ENCODE assay signal across 10 mouse cellular contexts in genomic region chr7:142850681-142851080, GRCm38 (mm10).
A peak's percentile ranks its signal among the peaks of the same experiment; 100 is the strongest.
DNase-seq lines count a peak whose midpoint lies in the region; ATAC-seq lines count a peak whose summit lies in the region.
"Had no signal": no experiment of that assay in that cellular context is flagged by ENCODE, and none has a peak within 500 bp of the region (broad histone marks: within the 10 kb centered on the region; RNA-seq: fewer than 3 reads in every experiment).

No protein-coding gene starts in this region.

- H3K36me3 ChIP-seq in hindbrain, embryonic 10.5 days, result no peaks in the 10 kb centered on the region
- no peaks in the 10 kb centered on the region for H3K36me3 ChIP-seq in hindbrain, embryonic 16.5 days (ENCODE audit: control insufficient read depth, insufficient read depth, low read length)
- H3K36me3 ChIP-seq: embryonic facial prominence, embryonic 15.5 days had no signal

- peak; percentile 43 for DNase-seq in hindbrain, embryonic 10.5 days (ENCODE audit: low spot score)
- DNase-seq in CD4-positive helper T cell, adult 2 months (ENCODE audit: low read depth, low spot score), result peak; percentile 56
- peak; percentile 72 for DNase-seq in ZHBTc4 (ENCODE audit: low read depth, low spot score)
- DNase-seq in embryo, embryonic 9.5 days (ENCODE audit: extremely low spot score), result peak; percentile 68
- peak; percentile 13 for DNase-seq in large intestine, adult 2 months (ENCODE audit: low read depth, low spot score)
- DNase-seq in urinary bladder, postnatal 4 days (ENCODE audit: low spot score in 2 of 2), result no peak

- WGBS in hindbrain, embryonic 10.5 days, result 22% methylated on average over 6 of the region's 6 CpGs
- 20% methylated on average over 6 of the region's 6 CpGs for WGBS in hindbrain, embryonic 16.5 days
- WGBS in large intestine, adult 2 months, result 8% methylated on average over 6 of the region's 6 CpGs

- H3K9me3 ChIP-seq in hindbrain, embryonic 10.5 days, result no peaks in the 10 kb centered on the region
- no peaks in the 10 kb centered on the region for H3K9me3 ChIP-seq in hindbrain, embryonic 16.5 days (ENCODE audit: control insufficient read depth, low read length)
- H3K9me3 ChIP-seq: embryonic facial prominence, embryonic 15.5 days; megakaryocyte, embryonic 14.5 days had no signal

- no peak overlapping the region for H3K4me3 ChIP-seq in hindbrain, embryonic 10.5 days
- no peak overlapping the region for H3K4me3 ChIP-seq in hindbrain, embryonic 16.5 days (ENCODE audit: low read length)
- H3K4me3 ChIP-seq: embryonic facial prominence, embryonic 15.5 days; megakaryocyte, embryonic 14.5 days had no signal

- no peak for ATAC-seq in hindbrain, embryonic 16.5 days
- peak; percentile 76 for ATAC-seq in megakaryocyte, adult 5-6 weeks (ENCODE audit: poor library complexity, severe bottlenecking)

- no peak overlapping the region for H3K27ac ChIP-seq in hindbrain, embryonic 10.5 days
- H3K27ac ChIP-seq in hindbrain, embryonic 16.5 days (ENCODE audit: low read depth, low read length), result no peak overlapping the region
- H3K27ac ChIP-seq: embryonic facial prominence, embryonic 15.5 days had no signal

- H3K9ac ChIP-seq in hindbrain, embryonic 16.5 days (ENCODE audit: low read depth, low read length), result no peak overlapping the region
- H3K9ac ChIP-seq: embryonic facial prominence, embryonic 15.5 days had no signal

- no peaks in the 10 kb centered on the region for H3K4me1 ChIP-seq in hindbrain, embryonic 10.5 days (replicated peaks)
- H3K4me1 ChIP-seq in hindbrain, embryonic 16.5 days (ENCODE audit: control insufficient read depth, insufficient read depth, low read depth, low read length), result no peaks in the 10 kb centered on the region
- H3K4me1 ChIP-seq: embryonic facial prominence, embryonic 15.5 days; megakaryocyte, embryonic 14.5 days had no signal

- no peak overlapping the region for H3K4me2 ChIP-seq in hindbrain, embryonic 16.5 days (ENCODE audit: low read length)
- H3K4me2 ChIP-seq: embryonic facial prominence, embryonic 15.5 days had no signal

- no peaks in the 10 kb centered on the region for H3K27me3 ChIP-seq in hindbrain, embryonic 10.5 days (ENCODE audit: insufficient read depth, poor library complexity, severe bottlenecking)
- no peaks in the 10 kb centered on the region for H3K27me3 ChIP-seq in hindbrain, embryonic 16.5 days (replicated peaks; ENCODE audit: control insufficient read depth, insufficient read depth, low read length)
- H3K27me3 ChIP-seq: embryonic facial prominence, embryonic 15.5 days had no signal

Comparison
In these comparisons a context has a peak if more than half of its experiments do, and no peak if none do; other contexts are left out.
1. DNase-seq: peak in hindbrain, embryonic 10.5 days (single experiment), CD4-positive helper T cell, adult 2 months (single experiment), ZHBTc4 (single experiment), embryo, embryonic 9.5 days (single experiment) and large intestine, adult 2 months (single experiment); none in urinary bladder, postnatal 4 days (0 of 2).